Mouse (Mus musculus) right cerebral cortex, postnatal 4 days (tissue): ENCODE data around the gene Ybx1.
"Not testable (repeated sequence)": the region's sequence is repeated elsewhere in the genome, so short reads cannot be mapped to it uniquely, and the experiment has no call there.

Source experiments
- DNase-seq: peaks from one replicate; pipeline ENCODE4 v3.0.0-alpha.2; 2022

Gene Ybx1

DNA sequence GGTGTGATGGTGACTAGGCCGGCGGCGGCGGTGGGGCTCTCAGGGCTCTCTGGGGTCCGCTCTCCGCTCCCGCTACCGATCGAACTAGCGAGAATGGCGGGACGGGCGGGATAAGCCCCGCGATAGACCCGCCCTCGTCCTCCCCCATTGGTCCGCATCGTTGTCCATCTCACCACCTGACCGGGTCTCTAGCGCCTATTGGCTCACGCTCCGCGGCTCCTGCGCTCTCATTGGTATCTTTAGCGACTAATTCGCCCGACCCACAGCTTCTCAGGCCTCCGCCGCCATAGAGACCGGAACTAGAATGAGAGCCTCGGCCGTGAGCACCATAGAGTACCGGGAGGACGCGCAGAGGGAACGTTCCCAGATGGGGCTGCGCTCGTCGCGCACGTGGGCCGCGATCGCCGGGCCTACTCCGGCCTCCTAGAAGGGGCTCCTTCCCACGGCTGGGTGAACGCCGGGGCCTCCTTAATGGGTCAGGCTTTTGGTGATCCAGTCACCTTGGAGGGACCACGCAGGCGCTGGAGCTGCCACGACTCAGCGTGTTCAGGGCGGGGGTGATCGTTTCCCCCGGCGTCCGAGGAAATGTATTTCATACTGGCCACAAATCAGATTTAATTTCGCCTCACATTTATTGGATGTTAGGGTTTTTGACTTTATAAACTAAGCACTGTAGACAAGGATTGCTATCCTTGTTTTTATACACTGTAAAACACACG, at the start of gene Ybx1:
Gene Ybx1 (minus strand): TSS at position 190 of the 719 bp plus-strand sequence.
- DNase-seq, result peak; percentile 100

DNA sequence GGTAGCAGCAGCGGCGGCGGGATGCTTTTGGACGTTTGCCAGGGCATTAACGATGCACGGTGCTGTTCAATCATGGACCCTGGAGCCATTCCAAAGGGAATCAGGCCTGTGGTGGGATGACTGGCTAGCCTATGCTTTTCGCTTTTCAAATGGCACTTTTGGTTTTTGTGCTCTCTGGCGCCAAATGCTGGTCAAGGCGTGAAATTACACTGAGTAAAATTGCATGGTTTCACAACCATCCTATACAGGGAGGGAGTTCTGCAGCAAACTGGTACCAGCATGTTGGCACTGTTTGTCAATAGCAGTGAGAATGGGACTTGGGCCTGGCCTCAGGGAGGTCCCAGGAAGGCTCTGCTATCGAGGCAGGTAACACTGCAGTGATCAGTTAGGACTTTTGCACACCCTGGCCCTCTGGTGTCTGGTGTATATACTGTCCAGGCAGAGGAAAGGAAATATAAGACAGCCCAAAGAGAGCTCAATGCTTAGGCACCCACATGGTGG, 44.5 kb upstream of the Ybx1 start:
- DNase-seq, result peak; percentile 69

DNA sequence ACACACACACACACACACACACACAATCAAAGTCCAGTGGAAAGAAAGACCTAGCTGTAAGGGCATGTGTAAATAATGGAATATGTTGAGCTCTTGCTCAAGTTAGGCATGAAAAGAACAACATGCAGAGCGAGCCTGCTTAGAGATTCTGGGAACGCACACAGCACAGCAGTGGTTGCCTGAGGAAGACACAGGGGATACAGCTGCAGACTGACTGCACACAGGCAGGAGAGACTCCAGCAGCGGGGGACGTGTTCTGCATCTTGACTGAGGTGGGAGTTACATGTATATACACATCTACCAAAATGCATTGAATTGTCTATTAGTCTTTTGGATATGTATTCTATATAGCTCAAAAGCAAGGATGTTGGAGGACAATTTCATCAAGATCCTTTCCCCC, 44.0 kb upstream of the Ybx1 start:
- DNase-seq, result peak; percentile 33

DNA sequence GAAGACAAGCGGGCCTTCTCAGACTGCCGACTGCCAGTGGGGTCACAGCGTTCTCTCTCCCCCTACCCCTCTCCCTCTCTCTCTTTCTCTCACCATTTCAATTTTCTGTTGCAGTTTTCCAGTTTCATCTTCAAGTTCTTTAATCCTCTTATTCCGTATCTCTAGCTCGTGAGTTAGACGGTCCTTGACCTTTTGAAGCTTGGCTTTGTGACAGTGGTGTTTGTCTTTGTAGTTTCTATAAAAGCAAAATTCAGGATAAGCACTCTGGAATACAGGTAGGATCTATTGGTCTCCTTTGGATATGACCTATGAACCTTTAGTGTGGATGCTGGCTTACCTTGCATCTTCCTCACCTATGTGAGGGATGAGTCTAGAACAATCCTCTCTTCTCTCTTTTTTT, 39.1 kb upstream of the Ybx1 start:
- DNase-seq, result no peak

DNA sequence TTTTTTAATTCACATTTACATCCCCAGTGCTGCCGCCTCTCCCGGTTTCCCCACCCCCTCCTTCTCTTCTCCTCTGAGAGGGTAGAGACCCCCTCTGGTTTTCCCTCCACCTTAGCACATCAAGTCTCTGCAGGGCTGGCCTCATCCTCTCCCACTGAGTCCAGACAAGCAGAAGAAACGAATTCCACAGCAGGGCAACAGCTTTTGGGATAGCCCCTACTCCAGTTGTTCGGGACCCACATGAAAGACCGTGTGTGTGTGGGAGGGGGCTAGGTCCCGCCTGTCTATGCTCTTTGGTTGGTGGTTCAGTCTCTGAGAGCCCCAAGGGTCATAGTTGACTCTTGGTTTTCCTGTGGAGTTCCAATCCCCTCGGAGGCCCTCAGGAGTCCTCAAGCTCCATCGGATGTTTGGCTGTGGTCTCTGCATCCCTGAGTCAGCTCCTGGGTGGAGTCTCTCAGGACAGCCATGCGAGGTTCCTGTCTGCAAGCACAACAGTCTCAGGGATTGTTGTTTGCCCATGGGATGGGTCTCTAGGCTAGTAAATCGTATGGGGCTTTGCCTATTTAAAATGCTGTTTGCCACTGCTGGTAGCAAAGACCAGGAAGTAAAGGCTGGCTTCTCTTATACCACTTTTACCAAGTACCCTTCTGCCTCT, 26.6 kb upstream of the Ybx1 start:
- DNase-seq, result peak; percentile 11

DNA sequence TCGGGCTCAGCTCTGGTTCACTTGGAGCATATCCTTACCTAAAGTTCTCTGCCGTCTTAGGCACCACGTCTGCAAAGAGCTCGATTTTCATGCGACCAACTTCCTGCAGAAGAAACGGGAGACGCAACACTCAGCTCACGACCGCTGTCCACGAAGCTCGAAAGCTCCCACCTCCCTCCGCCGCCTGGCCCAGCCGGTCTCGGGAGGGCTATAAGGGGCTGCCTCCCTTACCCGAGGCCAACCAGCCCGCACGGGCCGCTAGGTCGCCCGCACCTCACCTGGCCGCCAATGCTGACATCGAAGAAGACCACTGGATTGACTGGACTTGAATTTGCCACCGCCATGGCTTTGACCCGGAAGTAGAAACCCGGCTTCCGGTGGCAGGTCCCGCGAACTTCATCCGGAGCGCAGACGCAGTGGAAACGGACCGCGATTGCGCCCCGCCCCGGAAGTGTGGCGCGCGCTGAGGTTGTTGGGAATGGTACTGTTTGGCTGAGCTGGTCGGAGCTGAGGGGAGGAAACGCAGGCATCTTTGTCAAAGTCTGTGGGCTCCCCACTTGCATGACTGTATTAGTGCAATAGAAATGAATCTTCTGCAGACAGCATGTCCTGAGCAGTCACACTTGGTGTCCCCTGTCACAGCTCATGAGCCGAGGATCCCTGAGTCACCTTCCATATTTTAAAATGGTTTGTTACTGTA, 25.9 kb upstream of the Ybx1 start, which contains the start of gene Ppih:
Gene Ppih (minus strand): TSS at position 416 of the 700 bp plus-strand sequence.
- DNase-seq, result peak; percentile 94

DNA sequence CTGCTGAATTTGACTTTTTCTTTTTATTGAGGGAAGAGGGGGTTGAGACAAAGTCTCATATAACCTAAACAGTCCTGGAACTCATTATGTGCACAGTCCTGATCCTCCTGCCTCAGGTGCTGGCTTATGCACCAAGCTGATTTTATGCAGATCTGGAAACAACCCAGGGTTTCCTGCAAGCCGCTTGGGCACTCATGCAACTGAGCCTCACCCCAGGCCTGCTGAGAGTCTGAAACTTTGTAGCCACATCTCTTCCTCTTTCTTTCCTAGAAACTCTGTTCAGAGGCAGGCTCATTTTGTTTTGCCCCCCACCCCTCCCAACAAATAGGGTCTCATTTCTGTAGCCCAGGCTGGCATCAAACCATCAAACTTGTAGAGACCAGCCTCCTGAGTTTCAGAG, 19.4 kb upstream of the Ybx1 start:
- no peak for DNase-seq

DNA sequence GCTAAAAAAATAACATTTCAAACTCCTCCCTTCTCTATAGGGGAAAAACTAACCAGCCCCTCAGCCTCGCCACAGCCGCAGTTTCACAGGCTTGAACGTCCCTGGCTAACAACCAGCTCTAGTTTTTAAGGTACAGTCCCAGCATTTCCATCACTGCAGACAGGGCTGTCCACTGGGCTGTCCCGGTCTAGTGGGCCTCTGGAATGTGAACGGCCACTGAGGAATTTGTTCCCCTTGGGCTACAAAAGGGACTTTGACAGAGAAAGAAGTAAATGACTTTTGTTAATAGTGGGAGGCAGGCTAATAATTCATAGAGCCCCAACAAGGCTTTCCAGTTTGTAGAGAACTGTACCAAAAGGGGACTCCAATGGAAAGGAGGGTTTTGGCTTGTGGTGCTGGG, 11.0 kb upstream of the Ybx1 start:
- DNase-seq, result no peak

DNA sequence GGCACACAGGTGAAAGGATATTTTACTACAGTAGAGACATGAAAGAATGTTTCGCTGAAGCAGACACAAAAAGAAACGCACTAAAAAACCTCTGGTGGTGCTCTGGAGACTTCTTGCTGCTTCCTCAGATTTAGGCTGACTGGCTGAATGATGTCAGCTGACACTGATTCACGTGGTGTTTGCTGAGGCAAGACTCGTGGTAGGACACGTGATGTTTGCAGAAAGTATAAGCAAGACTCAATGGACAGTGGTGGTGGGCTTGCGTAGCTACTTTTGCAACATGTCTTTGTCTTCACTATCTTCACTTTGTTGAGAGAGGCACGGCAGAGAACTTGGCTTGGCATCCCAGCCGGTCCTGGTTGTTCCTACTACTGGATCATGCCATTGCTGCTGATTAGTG, 8.9 kb upstream of the Ybx1 start:
- DNase-seq, result no peak

DNA sequence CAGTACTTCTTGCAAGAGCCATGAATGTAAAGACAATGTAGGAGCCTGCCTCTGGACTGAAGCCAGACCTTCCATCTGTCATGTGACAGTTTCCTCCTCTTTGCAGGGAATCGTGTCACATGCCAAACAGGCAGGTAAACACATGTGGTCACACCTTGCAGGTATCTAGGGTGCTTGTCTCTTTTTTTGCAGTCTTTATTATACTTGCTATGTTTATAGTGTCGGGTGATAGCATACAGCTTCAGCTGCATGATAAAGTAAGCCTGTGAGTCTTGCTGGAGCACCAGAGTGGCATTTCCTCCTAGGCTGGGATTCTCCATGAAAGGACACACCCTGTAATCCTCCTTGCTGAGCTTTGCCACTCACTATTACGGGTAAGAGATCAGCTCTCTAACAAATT, 7.4 kb upstream of the Ybx1 start:
- no peak for DNase-seq

DNA sequence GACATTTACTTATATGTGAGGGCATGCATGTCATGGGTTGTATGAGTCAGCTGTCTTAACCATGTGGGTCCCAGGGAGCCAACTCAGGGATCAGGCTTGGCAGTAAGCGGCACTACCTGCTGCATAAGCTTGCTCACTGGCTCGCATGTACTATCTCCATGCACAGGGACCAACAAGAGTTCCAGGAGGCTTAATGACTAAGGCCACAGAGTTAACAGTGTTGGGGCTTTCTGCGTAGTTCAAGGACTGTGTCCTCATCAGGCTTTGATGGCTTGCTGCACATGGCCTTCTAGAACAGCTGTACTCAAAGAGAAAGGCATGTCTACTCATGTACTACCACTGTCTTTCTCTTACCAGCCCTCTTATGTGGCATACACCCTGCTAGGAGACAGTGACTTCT, 6.4 kb upstream of the Ybx1 start:
- DNase-seq, result no peak

DNA sequence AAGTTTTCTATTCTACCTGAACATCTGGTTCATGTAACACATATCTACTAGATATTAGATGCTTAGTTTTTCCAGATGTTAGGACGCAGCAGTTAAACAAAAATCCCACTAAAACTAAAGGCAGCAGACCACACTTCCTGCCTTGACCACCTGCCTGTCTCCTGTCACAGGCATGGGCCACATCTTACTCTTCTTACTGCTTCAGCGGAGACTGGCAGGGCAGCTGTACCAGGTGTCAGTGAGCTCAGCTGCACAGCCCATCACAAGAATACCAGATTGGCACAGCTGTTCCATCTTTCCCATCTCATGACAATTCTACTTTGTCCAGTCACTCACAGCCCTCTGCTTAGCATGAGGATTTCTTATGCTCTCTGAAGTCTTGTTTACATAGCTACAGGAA, 3.0 kb upstream of the Ybx1 start:
- no peak for DNase-seq

DNA sequence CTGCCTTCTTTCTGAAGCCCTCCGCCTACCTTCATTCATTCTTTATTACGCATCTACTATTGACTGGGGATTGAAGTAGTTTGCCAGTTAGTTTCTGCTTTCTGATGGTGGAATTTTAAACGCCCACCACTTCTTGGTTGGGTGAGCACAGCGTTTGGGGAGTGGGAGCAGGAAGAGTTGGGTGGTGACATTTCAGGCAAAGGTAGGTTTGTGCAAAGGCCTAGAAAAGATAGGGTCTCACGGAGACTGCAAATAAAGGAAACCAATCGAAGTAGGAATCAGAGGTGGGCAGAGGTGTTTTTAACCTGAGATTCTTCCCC, 690 bp upstream of the Ybx1 start:
- DNase-seq, result no peak

DNA sequence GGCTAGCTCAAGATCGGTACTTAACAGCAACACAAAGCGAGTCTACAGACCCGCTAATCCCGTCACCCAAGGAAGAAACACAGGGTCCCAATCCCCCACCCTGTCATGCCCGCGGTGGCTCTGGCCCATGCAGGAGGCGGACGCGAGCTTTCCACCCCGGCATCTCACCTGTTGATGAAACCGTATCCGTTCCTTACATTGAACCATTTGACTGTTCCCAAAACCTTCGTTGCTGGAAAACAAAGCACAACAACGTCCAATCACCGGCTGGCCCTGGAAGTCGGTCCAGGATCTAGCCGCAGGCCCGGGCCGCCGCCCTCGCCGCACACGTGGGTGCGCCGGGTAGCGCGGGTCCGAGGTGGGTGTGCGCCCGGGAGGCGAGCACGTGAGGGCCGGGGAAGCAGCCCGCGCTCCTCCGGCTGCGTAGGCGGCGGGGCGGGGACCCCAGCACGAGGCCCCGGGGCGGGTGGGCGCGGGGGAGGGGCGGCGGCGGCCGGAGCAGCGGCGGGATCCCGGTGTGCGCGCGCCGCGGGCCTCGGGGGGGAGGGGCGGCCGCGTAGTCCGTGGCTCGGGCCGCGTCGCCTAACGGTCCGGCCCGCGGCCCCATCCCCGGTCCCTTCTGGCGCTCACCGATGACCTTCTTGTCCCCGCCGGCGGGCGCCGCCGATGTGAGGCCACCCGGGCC, 688 bp downstream of the Ybx1 start:
- DNase-seq, result peak; percentile 44

DNA sequence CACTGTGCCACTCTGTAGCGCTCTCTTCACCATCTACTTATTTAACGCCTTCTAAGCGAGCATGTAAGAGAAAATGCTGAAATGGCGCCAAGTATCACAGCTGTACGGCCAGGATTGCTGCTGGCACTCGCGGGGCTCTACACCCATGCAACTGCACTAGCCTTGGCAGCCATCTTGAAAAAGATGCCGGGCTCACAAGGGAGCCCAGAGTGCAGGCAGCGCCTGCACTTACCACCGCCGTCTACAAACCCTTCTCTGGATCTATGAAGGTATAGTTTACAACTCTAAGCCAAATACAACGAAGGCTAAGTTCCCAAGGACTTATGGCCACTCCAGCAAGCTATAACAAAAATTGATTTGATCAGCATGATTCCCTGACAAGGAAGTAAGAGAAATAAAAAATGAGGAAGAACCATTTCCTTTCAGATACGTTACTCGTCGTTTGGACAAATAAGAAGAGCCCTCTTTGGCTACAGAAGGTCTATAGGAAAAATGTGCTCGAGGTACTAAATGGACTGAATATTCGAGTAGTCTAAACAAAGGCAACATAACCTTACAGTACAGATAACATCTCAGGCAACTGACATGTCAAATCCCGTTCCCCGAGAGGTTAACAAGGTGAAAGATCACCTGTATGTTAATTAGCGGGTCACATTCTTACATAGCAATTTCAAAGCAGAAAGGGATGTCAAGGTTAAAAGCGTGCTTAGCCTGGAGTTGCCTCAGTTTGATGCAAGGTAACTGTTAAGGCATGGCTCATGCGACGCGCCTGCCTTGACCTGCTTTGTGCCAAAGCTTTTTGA, 1.4 kb downstream of the Ybx1 start:
- DNase-seq, result peak; percentile 61

DNA sequence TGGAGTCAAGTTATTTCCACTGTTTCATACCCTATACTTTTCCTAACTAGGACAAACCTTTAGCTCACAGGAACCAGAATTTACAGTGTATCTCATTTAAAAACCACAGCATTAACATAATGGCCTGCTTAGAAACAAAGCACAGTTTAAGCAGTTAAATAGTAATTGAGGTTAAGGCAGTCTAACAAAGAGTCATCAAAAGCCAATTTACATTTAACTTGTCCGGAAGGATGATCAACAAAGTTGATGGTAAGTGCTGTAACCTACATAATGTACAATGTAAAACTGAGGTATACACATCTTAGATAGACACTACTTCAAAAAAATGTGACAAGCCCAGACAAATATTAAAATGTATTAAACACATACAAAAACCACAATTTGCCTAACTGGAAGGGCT, 2.5 kb downstream of the Ybx1 start:
- DNase-seq, result no peak

DNA sequence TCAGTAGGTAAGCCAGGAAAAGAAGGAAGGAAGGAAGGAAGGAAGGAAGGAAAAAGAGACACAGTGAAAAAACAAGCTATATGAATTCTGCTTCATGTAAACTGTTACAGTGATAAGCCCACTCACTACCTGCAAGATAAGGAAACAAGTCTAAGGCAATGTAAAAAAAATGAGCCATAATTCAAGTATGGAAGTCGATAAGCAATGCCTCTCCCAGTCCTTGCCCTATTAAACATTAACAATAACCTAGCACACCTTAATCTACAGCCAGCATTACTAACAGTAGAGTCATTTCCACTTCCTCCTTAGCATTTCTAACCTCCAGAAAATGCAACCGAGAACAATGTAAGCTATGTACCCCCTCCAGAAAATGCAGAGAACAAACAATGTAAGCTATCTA, 9.1 kb downstream of the Ybx1 start:
- DNase-seq, result no peak

DNA sequence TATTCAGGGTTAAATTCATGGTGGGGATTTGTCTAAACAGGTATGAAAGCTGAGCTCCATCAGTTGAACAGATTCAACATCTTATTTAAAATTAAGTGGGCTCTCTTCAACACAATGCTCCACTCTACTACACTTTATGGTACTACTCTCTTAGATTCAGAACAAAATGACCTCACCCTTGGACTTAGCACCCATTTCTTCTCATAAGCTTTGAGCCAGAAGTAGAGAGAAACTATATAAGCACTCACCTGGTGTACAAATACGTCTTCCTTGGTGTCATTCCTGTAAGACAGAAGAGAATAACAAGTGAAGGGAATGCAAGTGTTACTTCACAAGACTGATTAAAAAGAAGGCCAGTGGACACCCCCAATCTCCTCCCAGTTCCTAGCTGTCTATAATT, 9.5 kb downstream of the Ybx1 start:
- DNase-seq, result no peak

DNA sequence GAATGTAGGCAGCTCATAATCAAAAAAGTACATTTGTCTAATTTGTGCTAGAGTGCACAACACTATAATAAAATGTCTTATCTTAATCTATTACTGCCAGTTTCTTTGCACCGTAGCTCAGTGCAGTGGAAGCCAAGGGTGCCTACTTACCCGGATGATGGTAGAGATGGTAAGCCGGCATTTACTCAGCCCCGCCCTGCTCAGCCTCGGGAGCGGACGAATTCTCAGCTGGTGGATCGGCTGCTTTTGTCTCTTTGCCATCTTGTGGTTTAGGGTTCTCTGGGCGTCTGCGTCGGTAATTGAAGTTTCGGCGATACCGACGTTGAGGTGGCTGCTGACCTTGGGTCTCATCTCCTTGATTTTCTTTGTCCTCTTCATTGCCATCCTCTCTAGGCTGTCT, 15.6 kb downstream of the Ybx1 start:
- not testable (repeated sequence) for DNase-seq

DNA sequence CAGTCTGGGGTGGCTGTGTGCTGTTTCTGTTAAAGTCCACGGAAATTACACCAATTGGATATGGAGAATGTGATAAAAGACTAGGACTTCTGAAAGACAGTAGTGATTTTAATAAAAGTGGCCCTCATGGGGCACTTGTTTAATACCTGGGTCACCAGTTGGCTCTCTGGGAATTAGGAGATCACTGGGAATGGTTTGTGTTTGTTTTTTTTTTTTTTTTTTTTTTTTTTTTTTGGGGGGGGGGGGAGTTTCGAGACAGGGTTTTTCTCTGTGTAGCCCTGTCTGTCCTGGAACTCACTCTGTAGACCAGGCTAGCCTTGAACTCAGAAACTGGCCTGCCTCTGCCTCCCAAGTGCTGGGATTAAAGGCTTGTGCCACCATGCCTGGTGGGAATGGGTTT, 18.7 kb downstream of the Ybx1 start:
- no peak for DNase-seq

DNA sequence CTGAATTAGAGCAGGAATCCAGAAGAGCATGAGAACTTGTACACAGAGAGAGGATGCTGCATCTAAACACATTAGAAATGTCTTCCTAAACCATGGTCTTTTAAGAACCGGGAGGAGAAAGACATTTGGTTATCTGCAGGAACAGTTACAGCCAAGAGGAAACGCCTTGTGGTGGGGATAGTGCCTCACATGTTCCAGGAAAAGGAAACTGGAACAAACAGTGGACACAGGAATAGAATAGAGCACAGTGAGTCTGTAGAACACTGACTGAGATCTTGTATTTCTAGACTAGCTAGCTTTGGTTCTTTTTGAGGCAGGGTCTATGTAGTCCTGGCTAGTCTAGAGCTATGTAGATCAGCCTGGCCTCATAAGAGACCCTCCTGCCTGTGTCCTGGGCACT, 19.2 kb downstream of the Ybx1 start:
- DNase-seq, result no peak

DNA sequence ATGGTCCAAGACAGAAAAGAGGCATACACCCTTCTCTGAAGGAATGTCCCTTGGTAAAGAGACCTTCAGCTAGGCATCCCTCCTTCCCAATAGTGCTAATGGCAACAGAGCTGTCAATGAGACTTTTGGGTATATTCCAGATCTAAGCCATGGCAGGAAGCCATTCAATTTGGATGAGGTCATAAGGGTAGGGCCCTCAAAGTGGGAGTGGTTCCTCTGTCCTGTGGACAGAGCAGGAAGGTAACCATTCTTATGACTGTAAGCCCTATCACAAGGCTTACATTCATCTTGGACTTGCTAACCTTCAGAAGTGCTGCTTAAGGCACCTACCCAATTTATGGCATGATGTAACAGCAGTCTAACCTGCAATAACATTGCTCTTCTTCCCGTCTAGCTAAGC, 19.8 kb downstream of the Ybx1 start:
- no peak for DNase-seq

DNA sequence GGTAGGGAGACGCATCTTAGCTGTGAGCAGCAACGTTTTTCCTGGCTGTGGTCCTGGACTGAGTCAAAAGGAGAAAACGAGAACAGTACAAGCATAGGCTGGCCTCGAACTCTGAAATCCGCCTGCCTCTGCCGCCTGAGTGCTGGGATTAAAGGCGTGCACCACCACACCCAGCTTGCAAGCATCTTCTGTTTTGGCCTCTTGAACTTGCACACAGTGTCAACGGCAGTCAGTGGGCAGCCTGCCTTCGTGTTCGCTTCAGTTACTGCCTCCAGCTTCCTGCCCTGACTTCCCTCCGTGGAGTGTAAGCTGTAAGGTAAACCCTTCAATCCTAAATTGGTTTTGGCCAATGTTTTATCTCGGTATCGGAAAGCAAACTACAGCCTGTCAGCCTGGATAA, 27.8 kb downstream of the Ybx1 start:
- no peak for DNase-seq
